Mouse (Mus musculus): ENCODE results near the gene Tmem132e. TPM values are rescaled to one million over a fixed set of nuclear protein-coding genes. Genes with fewer than 3 reads are reported as not detected.

Tmem132e gene
- polyA plus RNA-seq, 1 experiment: 3.0 TPM

DNA sequence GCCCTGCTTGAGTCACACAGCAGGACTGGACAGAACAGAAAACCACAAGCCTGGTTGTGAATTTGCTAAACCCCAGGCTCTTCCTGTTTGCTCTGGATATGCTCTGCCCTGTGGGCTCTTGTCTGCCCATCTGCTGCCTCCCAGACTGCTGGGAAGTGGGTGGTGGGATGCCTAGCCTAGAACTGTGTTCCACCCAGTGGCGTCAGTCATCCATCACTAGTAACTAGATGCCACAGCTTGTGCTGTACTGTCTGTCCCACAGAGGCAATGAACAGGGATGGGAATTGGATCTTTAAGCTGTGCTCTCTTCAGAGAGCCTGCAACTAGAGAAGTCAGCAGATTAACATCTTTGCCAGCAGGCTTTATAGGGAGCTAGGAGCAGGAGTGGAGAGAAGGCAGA is 23.8 kb downstream of the Tmem132e start:
- H3K27ac ChIP-seq (ENCODE audit: control insufficient read depth, insufficient read depth, low read depth, low read length, poor library complexity): no peak overlapping the region
- 83% methylated on average over 1 of the region's 1 CpGs for WGBS
- H3K4me1 ChIP-seq (ENCODE audit: control insufficient read depth, insufficient read depth, low read length): no peaks in the 10 kb centered on the region; the same call in 1 of the 2 replicates
- TF ChIP-seq POLR2A (IDR thresholded peaks at IDR 0.05; ENCODE audit: borderline replicate concordance, control insufficient read depth, low read depth, low read length) (no peak), CTCF (IDR thresholded peaks at IDR 0.05; ENCODE audit: control insufficient read depth, insufficient read depth, low read length) (no peak)
- H3K4me3 ChIP-seq (replicated peaks; ENCODE audit: control insufficient read depth, low read depth, low read length): no peak overlapping the region

- TF ChIP-seq CTCF (IDR thresholded peaks at IDR 0.05; ENCODE audit: control insufficient read depth, insufficient read depth, low read length) (no peak), POLR2A (IDR thresholded peaks at IDR 0.05; ENCODE audit: borderline replicate concordance, control insufficient read depth, low read depth, low read length) (no peak)
Observed at GRCm38 (mm10) chr11:82418337-82419041, 29.8 kb downstream of the Tmem132e start.

DNA sequence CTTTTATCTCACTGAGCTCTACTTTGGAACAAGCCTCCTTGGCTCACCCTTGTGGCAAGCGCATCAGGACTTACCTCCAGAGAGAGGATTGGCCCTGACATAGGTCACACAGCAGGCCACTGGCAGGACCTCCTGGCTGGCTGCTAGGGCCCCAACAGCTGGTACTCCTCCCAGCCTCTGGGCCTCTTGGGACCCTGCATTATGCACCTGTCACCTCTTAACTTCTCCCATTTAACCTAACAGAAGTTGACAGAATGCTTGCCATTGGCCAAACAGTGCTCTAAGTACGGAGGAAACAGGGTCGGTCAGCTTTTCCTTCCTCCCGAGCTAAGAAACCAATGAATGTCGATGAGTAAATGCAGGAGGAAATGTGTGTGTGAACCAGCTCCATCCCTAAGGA is 33.2 kb downstream of the Tmem132e start:
- Histone ChIP-seq H3K4me1 (ENCODE audit: control insufficient read depth, insufficient read depth, low read length) (no peaks in the 10 kb centered on the region; the same call in 1 of the 2 replicates), H3K27ac (ENCODE audit: control insufficient read depth, insufficient read depth, low read depth, low read length, poor library complexity) (no peak overlapping the region), H3K4me3 (replicated peaks; ENCODE audit: control insufficient read depth, low read depth, low read length) (no peak overlapping the region)
- WGBS: 11% methylated on average over 5 of the region's 5 CpGs
- TF ChIP-seq CTCF (IDR thresholded peaks at IDR 0.05; ENCODE audit: control insufficient read depth, insufficient read depth, low read length) (no peak), POLR2A (IDR thresholded peaks at IDR 0.05; ENCODE audit: borderline replicate concordance, control insufficient read depth, low read depth, low read length) (no peak)

More at GRCm38 (mm10) chr11:82418337-82419041, 29.8 kb downstream of the Tmem132e start:
- H3K4me3 ChIP-seq (replicated peaks; ENCODE audit: control insufficient read depth, low read depth, low read length): no peak overlapping the region
- no peak overlapping the region for H3K27ac ChIP-seq (ENCODE audit: control insufficient read depth, insufficient read depth, low read depth, low read length, poor library complexity)
- 86% methylated on average over 8 of the region's 9 CpGs for WGBS
- H3K4me1 ChIP-seq (ENCODE audit: control insufficient read depth, insufficient read depth, low read length): no peaks in the 10 kb centered on the region; the same call in none of the 2 replicates

DNA sequence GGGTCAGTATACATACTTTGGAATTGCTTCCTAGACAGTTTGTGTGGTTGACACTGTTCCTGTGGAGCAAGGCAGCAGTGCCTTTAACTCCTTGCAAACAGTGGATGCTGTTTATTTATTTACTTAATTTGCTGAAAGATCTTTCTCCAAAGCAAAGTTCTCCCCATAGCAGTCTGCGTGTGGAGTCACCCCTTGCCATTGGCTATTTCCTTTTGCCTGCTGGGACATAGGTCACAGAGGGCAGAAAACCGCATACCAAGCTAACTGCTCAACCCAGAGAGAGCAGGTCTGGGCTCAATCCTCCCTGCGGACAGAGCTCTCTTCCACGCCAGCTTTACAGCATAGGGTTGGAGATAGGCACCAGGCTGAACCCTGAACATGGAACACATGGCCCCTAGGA is 34.8 kb downstream of the Tmem132e start:
- no peak overlapping the region for H3K27ac ChIP-seq (ENCODE audit: control insufficient read depth, insufficient read depth, low read depth, low read length, poor library complexity)
- 64% methylated on average over 4 of the region's 4 CpGs for WGBS
- no peak overlapping the region for H3K4me3 ChIP-seq (replicated peaks; ENCODE audit: control insufficient read depth, low read depth, low read length)
- no peak for TF ChIP-seq CTCF (IDR thresholded peaks at IDR 0.05; ENCODE audit: control insufficient read depth, insufficient read depth, low read length)
- TF ChIP-seq POLR2A (IDR thresholded peaks at IDR 0.05; ENCODE audit: borderline replicate concordance, control insufficient read depth, low read depth, low read length): no peak
- H3K4me1 ChIP-seq (ENCODE audit: control insufficient read depth, insufficient read depth, low read length): no peaks in the 10 kb centered on the region; the same call in 1 of the 2 replicates

DNA sequence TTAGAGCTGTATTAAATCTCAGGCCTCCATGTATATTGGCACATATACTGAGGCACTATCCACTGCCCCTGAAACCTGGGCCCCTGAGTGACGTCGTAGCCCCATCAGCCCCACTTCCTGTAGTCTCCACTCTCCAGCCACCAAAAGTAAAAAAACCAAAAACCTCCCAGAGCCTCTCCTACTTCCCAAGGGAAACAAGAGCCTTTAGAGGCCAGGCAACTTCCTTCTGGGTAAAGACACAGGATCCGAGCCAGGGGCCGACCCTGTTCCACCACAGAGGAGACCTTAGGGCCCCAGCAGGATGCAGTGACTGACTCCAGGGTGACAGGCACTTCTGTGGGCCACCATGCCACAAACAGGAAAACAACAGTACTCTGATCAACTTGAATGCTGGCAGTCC is 40.1 kb downstream of the Tmem132e start:
- no peak overlapping the region for H3K4me3 ChIP-seq (replicated peaks; ENCODE audit: control insufficient read depth, low read depth, low read length)
- H3K27ac ChIP-seq (ENCODE audit: control insufficient read depth, insufficient read depth, low read depth, low read length, poor library complexity): no peak overlapping the region
- TF ChIP-seq CTCF (IDR thresholded peaks at IDR 0.05; ENCODE audit: control insufficient read depth, insufficient read depth, low read length): no peak
- TF ChIP-seq POLR2A (IDR thresholded peaks at IDR 0.05; ENCODE audit: borderline replicate concordance, control insufficient read depth, low read depth, low read length): no peak
- WGBS: 32% methylated on average over 4 of the region's 4 CpGs
- no peaks in the 10 kb centered on the region; the same call in 1 of the 2 replicates for H3K4me1 ChIP-seq (ENCODE audit: control insufficient read depth, insufficient read depth, low read length)

- H3K4me1 ChIP-seq (ENCODE audit: control insufficient read depth, insufficient read depth, low read length): no peaks in the 10 kb centered on the region
- no peak overlapping the region for H3K4me3 ChIP-seq (replicated peaks; ENCODE audit: control insufficient read depth, low read depth, low read length)
- WGBS: 4% methylated on average over 62 of the region's 62 CpGs
- no peak overlapping the region for H3K27ac ChIP-seq (ENCODE audit: control insufficient read depth, insufficient read depth, low read depth, low read length, poor library complexity)
- TF ChIP-seq POLR2A (IDR thresholded peaks at IDR 0.05; ENCODE audit: borderline replicate concordance, control insufficient read depth, low read depth, low read length) (no peak), CTCF (IDR thresholded peaks at IDR 0.05; ENCODE audit: control insufficient read depth, insufficient read depth, low read length) (no peak)
Observed at GRCm38 (mm10) chr11:82434091-82434831, 45.6 kb downstream of the Tmem132e start.

GRCm38 (mm10) chr11:82434832-82435182 is 46.1 kb downstream of the Tmem132e start:
- Histone ChIP-seq H3K4me1 (ENCODE audit: control insufficient read depth, insufficient read depth, low read length) (no peaks in the 10 kb centered on the region), H3K4me3 (replicated peaks; ENCODE audit: control insufficient read depth, low read depth, low read length) (no peak overlapping the region), H3K27ac (ENCODE audit: control insufficient read depth, insufficient read depth, low read depth, low read length, poor library complexity) (no peak overlapping the region)
- 6% methylated on average over 36 of the region's 36 CpGs for WGBS
- TF ChIP-seq POLR2A (IDR thresholded peaks at IDR 0.05; ENCODE audit: borderline replicate concordance, control insufficient read depth, low read depth, low read length): no peak
- no peak for TF ChIP-seq CTCF (IDR thresholded peaks at IDR 0.05; ENCODE audit: control insufficient read depth, insufficient read depth, low read length)

DNA sequence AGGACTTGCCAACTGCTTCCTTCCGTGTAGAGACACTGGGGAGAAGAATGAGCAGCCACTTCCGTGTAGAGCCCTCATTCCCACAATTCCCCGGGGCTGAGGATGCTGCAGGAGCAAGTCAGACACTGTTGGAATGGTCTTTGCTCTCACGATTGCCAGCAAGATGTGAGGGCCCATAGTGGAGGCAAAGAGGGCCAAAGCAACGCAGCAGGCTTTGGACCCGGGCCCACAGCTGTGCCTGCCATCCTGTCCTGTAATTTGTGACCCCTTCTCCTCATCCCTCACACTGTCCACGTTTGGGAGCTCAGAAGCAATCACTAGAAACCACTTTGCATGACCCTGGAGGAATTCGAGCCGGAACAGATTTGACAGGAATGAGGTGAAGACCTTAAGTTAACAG is 59.8 kb downstream of the Tmem132e start:
- 59% methylated on average over 9 of the region's 9 CpGs for WGBS

More for the DNA sequence above, 59.8 kb downstream of the Tmem132e start:
- TF ChIP-seq POLR2A (IDR thresholded peaks at IDR 0.05; ENCODE audit: borderline replicate concordance, control insufficient read depth, low read depth, low read length): no peak
- TF ChIP-seq CTCF (IDR thresholded peaks at IDR 0.05; ENCODE audit: control insufficient read depth, insufficient read depth, low read length): no peak
- no peak overlapping the region for H3K27ac ChIP-seq (ENCODE audit: control insufficient read depth, insufficient read depth, low read depth, low read length, poor library complexity)
- H3K4me1 ChIP-seq (ENCODE audit: control insufficient read depth, insufficient read depth, low read length): no peaks in the 10 kb centered on the region
- no peak overlapping the region for H3K4me3 ChIP-seq (replicated peaks; ENCODE audit: control insufficient read depth, low read depth, low read length)

Data from bone marrow, adult 2 months (tissue).